Mouse (Mus musculus) CH12.LX (cell line): ENCODE measurements around the gene Lnx1. TPM values are rescaled to one million over a fixed set of nuclear protein-coding genes. Genes with fewer than 3 reads are reported as not detected.

Source experiments
- DNase-seq: peaks from one replicate; pipeline ENCODE4 v3.0.0-alpha.2; 2013; ENCODE audit errors: extremely low read depth
- H3K27ac ChIP-seq: 2 replicates; pipeline ENCODE4 v1.5.1; 2012; ENCODE audit warnings: low read depth, mild to moderate bottlenecking, control low read depth, moderate library complexity; ENCODE audit not compliant: insufficient read depth
- H3K27me3 ChIP-seq: replicated peaks from 2 replicates; pipeline ENCODE3; 2012; ENCODE audit warnings: inconsistent platforms
- H3K36me3 ChIP-seq, 2 experiments: replicated peaks in 1 of 2; 2 replicates each; pipeline versions ENCODE3 to v1.6.1; 2012; ENCODE audit warnings: inconsistent platforms in 1 of 2, low read length in 1 of 2, mild to moderate bottlenecking in 1 of 2, mixed read lengths in 1 of 2, moderate library complexity in 1 of 2; ENCODE audit not compliant: control insufficient read depth in 1 of 2, insufficient read depth in 1 of 2
- H3K4me1 ChIP-seq, 2 experiments: 2 replicates each; pipeline ENCODE4 v1.6.1; 2012; ENCODE audit warnings: inconsistent platforms in 1 of 2, moderate library complexity in 1 of 2; ENCODE audit not compliant: insufficient read depth in 2 of 2, control insufficient read depth in 1 of 2
- H3K4me2 ChIP-seq: 2 replicates; pipeline ENCODE4 v1.6.1; 2012; ENCODE audit warnings: low read depth, mild to moderate bottlenecking, control low read depth; ENCODE audit not compliant: poor library complexity, insufficient read depth, severe bottlenecking
- H3K4me3 ChIP-seq, 3 experiments: fragments of 150-350 bp in 1 of 3; sonication (generic) in 1 of 3; replicated peaks in 1 of 3; 2 replicates each; pipeline versions ENCODE3 to v1.5.1; 2011 to 2012; ENCODE audit warnings: low read depth in 2 of 3, low read length in 2 of 3, mild to moderate bottlenecking in 2 of 3, moderate library complexity in 2 of 3, control low read depth in 1 of 3, improper control_type of control experiment in 1 of 3, inconsistent platforms in 1 of 3, mixed read lengths in 1 of 3; ENCODE audit not compliant: poor library complexity in 1 of 3
- H3K79me2 ChIP-seq: replicated peaks from 2 replicates; pipeline ENCODE4 v1.6.1; 2012; ENCODE audit warnings: mild to moderate bottlenecking, moderate library complexity; ENCODE audit not compliant: control insufficient read depth, poor library complexity, insufficient read depth, severe bottlenecking; ENCODE audit errors: extremely low read depth
- H3K9ac ChIP-seq: 2 replicates; pipeline ENCODE4 v1.6.1; 2012; ENCODE audit warnings: low read depth, mild to moderate bottlenecking, control low read depth, moderate library complexity; ENCODE audit not compliant: insufficient read depth
- H3K9me3 ChIP-seq: replicated peaks from 2 replicates; pipeline ENCODE3; 2012; ENCODE audit warnings: low read length, inconsistent platforms, mixed read lengths
- BHLHE40 ChIP-seq: IDR thresholded peaks from 2 replicates; pipeline ENCODE4 v1.6.1; 2011; ENCODE audit warnings: mild to moderate bottlenecking, low read depth, low read length, improper control_type of control experiment
- CHD2 ChIP-seq: IDR thresholded peaks from 2 replicates; pipeline ENCODE4 v1.6.1; 2011; ENCODE audit warnings: low read length, improper control_type of control experiment
- E2F4 ChIP-seq: IDR thresholded peaks from 2 replicates; pipeline ENCODE4 v1.6.1; 2011; ENCODE audit warnings: low read depth, low read length, improper control_type of control experiment; ENCODE audit not compliant: insufficient replicate concordance
- ELF1 ChIP-seq: IDR thresholded peaks from 2 replicates; pipeline ENCODE4 v1.6.1; 2014; ENCODE audit warnings: low read depth, mild to moderate bottlenecking, inconsistent platforms, low read length, improper control_type of control experiment
- MAZ ChIP-seq: IDR thresholded peaks from 2 replicates; pipeline ENCODE4 v1.6.1; 2012; ENCODE audit warnings: low read depth, mild to moderate bottlenecking, inconsistent platforms, low read length, improper control_type of control experiment, moderate library complexity
- NELFE ChIP-seq: IDR thresholded peaks from 2 replicates; pipeline ENCODE4 v1.6.1; 2011; ENCODE audit warnings: low read depth, low read length, improper control_type of control experiment
- PAX5 ChIP-seq: IDR thresholded peaks from 2 replicates; pipeline ENCODE4 v1.6.1; 2012; ENCODE audit warnings: low read length, inconsistent platforms, mixed read lengths
- POLR2AphosphoS2 ChIP-seq: IDR thresholded peaks from 2 replicates; pipeline ENCODE4 v1.6.1; 2011; ENCODE audit warnings: low read depth, low read length, improper control_type of control experiment
- RAD21 ChIP-seq: IDR thresholded peaks from 2 replicates; pipeline ENCODE4 v1.6.1; 2011; ENCODE audit warnings: low read depth, mild to moderate bottlenecking, low read length, improper control_type of control experiment, moderate library complexity
- TBP ChIP-seq: conservative IDR thresholded peaks from 2 replicates; pipeline ENCODE4 v1.6.1; 2011; ENCODE audit warnings: low read depth, low read length, improper control_type of control experiment
- USF1 ChIP-seq: IDR thresholded peaks from 2 replicates; pipeline ENCODE4 v1.6.1; 2014; ENCODE audit warnings: low read depth, mild to moderate bottlenecking, inconsistent platforms, low read length, improper control_type of control experiment
- USF2 ChIP-seq: conservative IDR thresholded peaks from 2 replicates; pipeline ENCODE4 v1.6.1; 2011; ENCODE audit warnings: low read depth, low read length, improper control_type of control experiment
- ZMIZ1 ChIP-seq: IDR thresholded peaks from 2 replicates; pipeline ENCODE4 v1.6.1; 2012; ENCODE audit warnings: low read depth, mild to moderate bottlenecking, inconsistent platforms, low read length, improper control_type of control experiment
- dilution Hi-C: fragments of 300-500 bp; cut with MboI; formaldehyde crosslinking; loops from 2 replicates; pipeline ENCODE4 v1.14.3; 2020; ENCODE audit warnings: low sequenced_read_pairs; ENCODE audit not compliant: extremely low pct_unique_long_range_greater_than_20kb, extremely low pct_ligation_motif_present
- in situ Hi-C: fragments of 300-500 bp; cut with MboI; formaldehyde crosslinking; loops from 3 replicates; pipeline ENCODE4 v1.14.3; 2019; ENCODE audit warnings: low sequenced_read_pairs, low pct_ligation_motif_present, low pct_unique_long_range_greater_than_20kb, mixed read lengths
- polyA plus RNA-seq: library from polyadenylated mRNA; unstranded; fragments of >175 nt; gene quantifications from 2 replicates; pipeline ENCODE4 v1.2.1, GENCODE M21; 2012; ENCODE audit warnings: low read depth; ENCODE audit not compliant: insufficient read length
- total RNA-seq, 2 experiments: library from RNA; depleted of rRNA; stranded (reverse); fragments of 300-350 nt in 1 of 2; fragments of >200 nt in 1 of 2; gene quantifications; 2 replicates each; pipeline ENCODE4 v1.2.3; 2012 to 2014

Gene Lnx1
- total and polyA plus RNA-seq, 3 experiments: 0.08 to 0.26 (median 0.16) TPM

DNA sequence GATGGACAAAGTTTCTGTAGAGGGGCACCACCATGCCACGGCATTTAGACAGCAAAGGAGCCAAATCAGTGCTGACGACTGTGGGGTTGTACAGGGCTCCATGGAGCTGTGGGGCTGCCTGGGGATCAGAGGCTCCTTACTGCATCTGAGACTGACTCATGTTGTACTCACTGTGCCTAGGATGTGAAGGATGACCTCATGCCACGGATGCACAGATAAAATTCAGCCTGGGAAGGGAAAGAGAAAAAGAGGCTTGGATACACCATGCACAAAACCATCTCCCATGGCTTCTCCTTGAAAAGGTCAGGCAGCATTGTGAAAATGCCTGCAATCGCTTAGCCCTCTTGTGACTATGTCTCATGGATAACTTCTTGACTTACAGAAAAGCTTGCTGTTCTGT is 10.1 kb upstream of the Lnx1 start:
- Histone ChIP-seq H3K27ac (no peak overlapping the region), H3K79me2 (no peaks in the 10 kb centered on the region), H3K4me1 (peaks cover 2 to 13% of the 10 kb centered on the region in 2 experiments; a peak in 2 of 4 replicates), H3K4me2 (no peak overlapping the region), H3K4me3 (no peak overlapping the region), H3K9me3 (no peaks in the 10 kb centered on the region), H3K9ac (no peak overlapping the region), H3K27me3 (no peaks in the 10 kb centered on the region), H3K36me3 (no peaks in the 10 kb centered on the region)
- TF ChIP-seq E2F4: no peak
- TF ChIP-seq NELFE: no peak
- TF ChIP-seq BHLHE40: no peak
- TF ChIP-seq TBP: no peak
- no peak for TF ChIP-seq USF1
- TF ChIP-seq RAD21: no peak
- no peak for TF ChIP-seq MAZ
- no peak for TF ChIP-seq ZMIZ1
- TF ChIP-seq POLR2AphosphoS2: no peak
- no peak for TF ChIP-seq ELF1
- TF ChIP-seq PAX5: no peak
- no peak for DNase-seq
- dilution Hi-C loops: no loop called here
- in situ Hi-C loops: no loop called here

DNA sequence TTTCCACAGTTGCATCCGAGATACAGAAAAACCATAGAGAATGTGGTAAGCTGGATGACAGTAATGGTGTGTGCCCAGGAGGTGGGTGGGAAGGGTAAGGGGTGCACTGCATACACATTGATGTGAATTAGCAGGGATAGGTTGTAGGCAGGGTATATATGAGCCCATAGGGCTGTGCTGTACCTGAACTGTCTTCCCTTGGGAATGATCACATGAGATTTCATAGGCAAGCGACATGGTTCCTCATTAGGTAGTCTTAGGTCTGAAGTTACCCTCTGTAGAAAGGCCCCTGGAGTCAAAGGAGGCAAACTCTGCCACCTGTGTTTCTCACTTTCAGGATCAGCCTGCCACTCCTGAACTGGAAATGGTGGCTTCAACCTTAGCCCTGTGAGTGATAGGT is 9.3 kb upstream of the Lnx1 start:
- dilution Hi-C loops (no loop called here), in situ Hi-C loops (no loop called here)
- Histone ChIP-seq H3K27me3 (no peaks in the 10 kb centered on the region), H3K79me2 (no peaks in the 10 kb centered on the region), H3K9ac (no peak overlapping the region), H3K4me3 (no peak overlapping the region), H3K4me1 (peaks cover 2 to 13% of the 10 kb centered on the region in 2 experiments; a peak in 2 of 4 replicates), H3K4me2 (no peak overlapping the region), H3K27ac (no peak overlapping the region), H3K36me3 (no peaks in the 10 kb centered on the region), H3K9me3 (no peaks in the 10 kb centered on the region)
- TF ChIP-seq ZMIZ1: no peak
- peak; percentile 6 for DNase-seq

GRCm38 (mm10) chr5:74711056-74711455 is 8.3 kb upstream of the Lnx1 start:
- H3K27ac ChIP-seq: no peak overlapping the region
- dilution Hi-C loops (no loop called here), in situ Hi-C loops (no loop called here)
- DNase-seq: no peak
- H3K27me3 ChIP-seq: no peaks in the 10 kb centered on the region
- no peak overlapping the region for H3K9ac ChIP-seq
- no peaks in the 10 kb centered on the region for H3K79me2 ChIP-seq
- H3K36me3 ChIP-seq: no peaks in the 10 kb centered on the region
- H3K9me3 ChIP-seq: no peaks in the 10 kb centered on the region
- no peak overlapping the region for H3K4me2 ChIP-seq
- H3K4me1 ChIP-seq: peaks cover 2 to 15% of the 10 kb centered on the region in 2 experiments; a peak in 2 of 4 replicates
- TF ChIP-seq USF2 (no peak), CHD2 (no peak)
- H3K4me3 ChIP-seq: no peak overlapping the region
